Mouse (Mus musculus): Measurements from ENCODE around the gene Lst1. TPM values are rescaled to one million over a fixed set of nuclear protein-coding genes. Genes with fewer than 3 reads are reported as not detected.

The Lst1 gene
- polyA plus RNA-seq, 1 experiment from 2014 or later: 4.7 TPM

GRCm38 (mm10) chr17:35168541-35169207, 19.6 kb downstream of the Lst1 start:
- Histone ChIP-seq H3K4me3 (no peak overlapping the region), H3K36me3 (replicated peaks) (no peaks in the 10 kb centered on the region; the same call in 1 of the 2 replicates), H3K27ac (0 out of 2 replicates have a peak overlapping the region, but pooled peaks have one; percentile 17), H3K9me3 (no peaks in the 10 kb centered on the region), H3K27me3 (ENCODE audit: poor library complexity, severe bottlenecking) (no peaks in the 10 kb centered on the region), H3K4me1 (peaks cover 12% of the 10 kb centered on the region)
- DNase-seq (ENCODE audit: extremely low spot score, low spot score): no peak
- WGBS: 25% methylated on average over 4 of the region's 4 CpGs

- no peaks in the 10 kb centered on the region for H3K27me3 ChIP-seq (ENCODE audit: poor library complexity, severe bottlenecking)
- WGBS: 88% methylated on average over 7 of the region's 7 CpGs
- H3K4me3 ChIP-seq: no peak overlapping the region
- no peak overlapping the region for H3K27ac ChIP-seq
- DNase-seq (ENCODE audit: extremely low spot score, low spot score): no peak
- H3K4me1 ChIP-seq: peaks cover 21% of the 10 kb centered on the region
- peaks cover 6% of the 10 kb centered on the region for H3K36me3 ChIP-seq (replicated peaks)
- H3K9me3 ChIP-seq: no peaks in the 10 kb centered on the region
Measured at GRCm38 (mm10) chr17:35167794-35168193, 20.4 kb downstream of the Lst1 start.

GRCm38 (mm10) chr17:35166352-35167035, 21.7 kb downstream of the Lst1 start:
- Histone ChIP-seq H3K4me3 (peak overlapping the region; percentile 99), H3K36me3 (replicated peaks) (peaks cover 19% of the 10 kb centered on the region), H3K9me3 (no peaks in the 10 kb centered on the region), H3K27me3 (ENCODE audit: poor library complexity, severe bottlenecking) (no peaks in the 10 kb centered on the region), H3K27ac (peak overlapping the region; percentile 99), H3K4me1 (peaks cover 34% of the 10 kb centered on the region)
- DNase-seq (ENCODE audit: extremely low spot score, low spot score): no peak
- WGBS: 74% methylated on average over 8 of the region's 8 CpGs

GRCm38 (mm10) chr17:35165451-35166155, 22.6 kb downstream of the Lst1 start:
- Histone ChIP-seq H3K36me3 (replicated peaks) (peaks cover 28% of the 10 kb centered on the region), H3K27me3 (ENCODE audit: poor library complexity, severe bottlenecking) (no peaks in the 10 kb centered on the region), H3K4me1 (peaks cover 38% of the 10 kb centered on the region), H3K4me3 (peak overlapping the region; percentile 99), H3K27ac (peak overlapping the region; percentile 99), H3K9me3 (no peaks in the 10 kb centered on the region)
- no peak for DNase-seq (ENCODE audit: extremely low spot score, low spot score)
- WGBS: 26% methylated on average over 12 of the region's 12 CpGs

- peaks cover 38% of the 10 kb centered on the region for H3K4me1 ChIP-seq
- peak within 1 kb of the TSS; percentile 99 for H3K4me3 ChIP-seq
- peaks cover 36% of the 10 kb centered on the region for H3K36me3 ChIP-seq (replicated peaks)
- no peaks in the 10 kb centered on the region for H3K27me3 ChIP-seq (ENCODE audit: poor library complexity, severe bottlenecking)
- peak within 1 kb of the TSS; percentile 99 for H3K27ac ChIP-seq
- DNase-seq (ENCODE audit: extremely low spot score, low spot score): peak; percentile 99
- no peaks in the 10 kb centered on the region for H3K9me3 ChIP-seq
- under 1% methylated on average over 80 of the region's 89 CpGs for WGBS
Measured at GRCm38 (mm10) chr17:35164568-35165450, 23.4 kb downstream of the Lst1 start, which contains the start of gene Prrc2a. Gene Prrc2a, minus strand, starts transcription at chr17:35164897.

- Histone ChIP-seq H3K9me3 (no peaks in the 10 kb centered on the region), H3K27ac (peak overlapping the region; percentile 99), H3K4me1 (peaks cover 38% of the 10 kb centered on the region), H3K4me3 (peak overlapping the region; percentile 99), H3K36me3 (replicated peaks) (peaks cover 42% of the 10 kb centered on the region), H3K27me3 (ENCODE audit: poor library complexity, severe bottlenecking) (no peaks in the 10 kb centered on the region)
- no peak for DNase-seq (ENCODE audit: extremely low spot score, low spot score)
- WGBS: 1% methylated on average over 27 of the region's 28 CpGs
Measured at GRCm38 (mm10) chr17:35164218-35164567, 24.0 kb downstream of the Lst1 start.

GRCm38 (mm10) chr17:35163326-35164081, 24.7 kb downstream of the Lst1 start:
- Histone ChIP-seq H3K27ac (peak overlapping the region; percentile 99), H3K4me1 (peaks cover 38% of the 10 kb centered on the region), H3K9me3 (no peaks in the 10 kb centered on the region), H3K4me3 (peak overlapping the region; percentile 99), H3K27me3 (ENCODE audit: poor library complexity, severe bottlenecking) (no peaks in the 10 kb centered on the region), H3K36me3 (replicated peaks) (peaks cover 49% of the 10 kb centered on the region)
- 26% methylated on average over 8 of the region's 8 CpGs for WGBS
- DNase-seq (ENCODE audit: extremely low spot score, low spot score): no peak

- Histone ChIP-seq H3K9me3 (no peaks in the 10 kb centered on the region), H3K27ac (peak overlapping the region; percentile 99), H3K27me3 (ENCODE audit: poor library complexity, severe bottlenecking) (no peaks in the 10 kb centered on the region), H3K4me3 (peak overlapping the region; percentile 99), H3K4me1 (peaks cover 38% of the 10 kb centered on the region), H3K36me3 (replicated peaks) (peaks cover 57% of the 10 kb centered on the region)
- DNase-seq (ENCODE audit: extremely low spot score, low spot score): no peak
- 73% methylated on average over 12 of the region's 12 CpGs for WGBS
Measured at GRCm38 (mm10) chr17:35162730-35163129, 25.5 kb downstream of the Lst1 start.

- Histone ChIP-seq H3K4me1 (peaks cover 38% of the 10 kb centered on the region), H3K9me3 (no peaks in the 10 kb centered on the region), H3K27ac (no peak overlapping the region), H3K36me3 (replicated peaks) (peaks cover 63% of the 10 kb centered on the region), H3K27me3 (ENCODE audit: poor library complexity, severe bottlenecking) (no peaks in the 10 kb centered on the region), H3K4me3 (peak overlapping the region; percentile 99)
- WGBS: 86% methylated on average over 14 of the region's 14 CpGs
- no peak for DNase-seq (ENCODE audit: extremely low spot score, low spot score)
Measured at GRCm38 (mm10) chr17:35162121-35162520, 26.1 kb downstream of the Lst1 start.

- Histone ChIP-seq H3K4me1 (peaks cover 35% of the 10 kb centered on the region), H3K4me3 (peak overlapping the region; percentile 99), H3K9me3 (no peaks in the 10 kb centered on the region), H3K36me3 (replicated peaks) (peaks cover 70% of the 10 kb centered on the region), H3K27ac (no peak overlapping the region), H3K27me3 (ENCODE audit: poor library complexity, severe bottlenecking) (no peaks in the 10 kb centered on the region)
- 92% methylated on average over 11 of the region's 11 CpGs for WGBS
- DNase-seq (ENCODE audit: extremely low spot score, low spot score): no peak
Measured at GRCm38 (mm10) chr17:35161421-35161820, 26.8 kb downstream of the Lst1 start.

GRCm38 (mm10) chr17:35159638-35160037, 28.6 kb downstream of the Lst1 start:
- Histone ChIP-seq H3K27me3 (ENCODE audit: poor library complexity, severe bottlenecking) (no peaks in the 10 kb centered on the region), H3K4me1 (peaks cover 26% of the 10 kb centered on the region), H3K36me3 (replicated peaks) (peaks cover 88% of the 10 kb centered on the region), H3K4me3 (no peak overlapping the region), H3K27ac (no peak overlapping the region), H3K9me3 (no peaks in the 10 kb centered on the region)
- 84% methylated on average over 7 of the region's 7 CpGs for WGBS
- DNase-seq (ENCODE audit: extremely low spot score, low spot score): no peak
